Mouse (Mus musculus) lung, embryonic 15.5 days (tissue): ENCODE measurements around the gene Ankrd12. TPM values are rescaled to one million over a fixed set of nuclear protein-coding genes. Genes with fewer than 3 reads are reported as not detected.
A peak's percentile ranks its signal among the peaks of the same experiment; 100 is the strongest.

Experiments
- ATAC-seq: fragments of 200-750 bp; cut with Nextera tagmentation; 2 replicates; pipeline ENCODE4 v1.8.0; 2017; ENCODE audit warnings: moderate number of reproducible peaks, borderline replicate concordance; ENCODE audit not compliant: low FRiP score, low TSS enrichment; ENCODE audit errors: extremely low read depth
- H3K27ac ChIP-seq: fragments of 300-500 bp; sonication (generic); 2 replicates; pipeline ENCODE4 v1.5.1; 2015; ENCODE audit warnings: moderate library complexity, mild to moderate bottlenecking, inconsistent platforms
- H3K27me3 ChIP-seq: fragments of 300-500 bp; sonication (generic); 2 replicates; pipeline ENCODE4 v1.6.1; 2015; ENCODE audit warnings: inconsistent platforms
- H3K36me3 ChIP-seq: fragments of 300-500 bp; sonication (generic); 2 replicates; pipeline ENCODE4 v1.6.1; 2015; ENCODE audit warnings: inconsistent platforms
- H3K4me1 ChIP-seq: fragments of 300-500 bp; sonication (generic); 2 replicates; pipeline ENCODE4 v1.6.1; 2015; ENCODE audit warnings: inconsistent platforms
- H3K4me2 ChIP-seq: fragments of 300-500 bp; sonication (generic); 2 replicates; pipeline ENCODE4 v1.6.1; 2015; ENCODE audit warnings: inconsistent platforms, mild to moderate bottlenecking, moderate library complexity
- H3K4me3 ChIP-seq: fragments of 300-500 bp; sonication (generic); 2 replicates; pipeline ENCODE4 v1.5.1; 2015; ENCODE audit warnings: mild to moderate bottlenecking, inconsistent platforms
- H3K9ac ChIP-seq: fragments of 300-500 bp; sonication (generic); 2 replicates; pipeline ENCODE4 v1.6.1; 2015; ENCODE audit warnings: inconsistent platforms
- H3K9me3 ChIP-seq: fragments of 300-500 bp; sonication (generic); 2 replicates; pipeline ENCODE4 v1.6.1; 2016; ENCODE audit warnings: inconsistent platforms
- WGBS: fragments of 180-500 bp; shearing (Covaris S2); methylation state at CpG from one replicate; pipeline ENCODE4 v1.1.7; 2015; 5-methylcytosine and 5-hydroxymethylcytosine counted together
- polyA plus RNA-seq: library from polyadenylated mRNA; unstranded; fragments of >200 nt; fragmentation: Nextera tagmentation; extraction: Ambion mirVana; gene quantifications from 2 replicates; pipeline ENCODE4 v1.2.1, GENCODE M21; 2015

The Ankrd12 gene
- polyA plus RNA-seq, 1 experiment from 2014 or later: 18.5 TPM

DNA sequence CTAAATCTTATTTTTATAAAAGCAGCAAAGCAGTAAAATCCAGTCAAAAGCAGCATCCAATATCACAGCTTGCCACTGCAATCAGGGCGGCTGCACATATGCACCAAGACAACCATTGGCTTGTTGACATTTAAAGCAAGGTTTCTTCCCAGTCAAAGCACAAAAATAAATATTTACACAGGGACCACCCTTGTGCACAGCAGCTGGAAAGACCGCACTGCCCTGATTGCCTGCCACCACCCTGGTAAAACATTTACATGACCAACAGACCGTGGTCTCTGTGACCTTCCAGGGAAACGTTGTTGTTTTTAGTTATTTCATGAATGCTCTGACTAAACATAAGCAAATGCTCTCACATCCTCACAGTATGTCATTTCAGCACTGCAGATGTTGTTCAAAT is 134.5 kb downstream of the Ankrd12 start:
- Histone ChIP-seq H3K9me3 (no peaks in the 10 kb centered on the region), H3K36me3 (peaks cover 8% of the 10 kb centered on the region), H3K4me1 (peaks cover 22% of the 10 kb centered on the region), H3K9ac (no peak overlapping the region), H3K27ac (no peak overlapping the region), H3K4me2 (no peak overlapping the region), H3K27me3 (no peaks in the 10 kb centered on the region), H3K4me3 (no peak overlapping the region)
- WGBS: 29% methylated on average over 4 of the region's 4 CpGs
- ATAC-seq: no peak

- no peaks in the 10 kb centered on the region for H3K27me3 ChIP-seq
- WGBS: 77% methylated on average over 6 of the region's 6 CpGs
- H3K27ac ChIP-seq: no peak overlapping the region
- peaks cover 22% of the 10 kb centered on the region for H3K4me1 ChIP-seq
- no peak for ATAC-seq
- no peak overlapping the region for H3K4me3 ChIP-seq
- no peak overlapping the region for H3K9ac ChIP-seq
- H3K36me3 ChIP-seq: peaks cover 15% of the 10 kb centered on the region
- H3K4me2 ChIP-seq: no peak overlapping the region
- no peaks in the 10 kb centered on the region for H3K9me3 ChIP-seq
Observed at GRCm38 (mm10) chr17:65941275-65941674, 135.6 kb downstream of the Ankrd12 start.

GRCm38 (mm10) chr17:65940221-65940620 is 136.7 kb downstream of the Ankrd12 start:
- Histone ChIP-seq H3K9ac (no peak overlapping the region), H3K27ac (peak overlapping the region; percentile 55), H3K4me3 (no peak overlapping the region), H3K9me3 (no peaks in the 10 kb centered on the region), H3K36me3 (peaks cover 20% of the 10 kb centered on the region), H3K27me3 (no peaks in the 10 kb centered on the region), H3K4me2 (no peak overlapping the region), H3K4me1 (peaks cover 22% of the 10 kb centered on the region)
- ATAC-seq: no peak
- 61% methylated on average over 12 of the region's 12 CpGs for WGBS

DNA sequence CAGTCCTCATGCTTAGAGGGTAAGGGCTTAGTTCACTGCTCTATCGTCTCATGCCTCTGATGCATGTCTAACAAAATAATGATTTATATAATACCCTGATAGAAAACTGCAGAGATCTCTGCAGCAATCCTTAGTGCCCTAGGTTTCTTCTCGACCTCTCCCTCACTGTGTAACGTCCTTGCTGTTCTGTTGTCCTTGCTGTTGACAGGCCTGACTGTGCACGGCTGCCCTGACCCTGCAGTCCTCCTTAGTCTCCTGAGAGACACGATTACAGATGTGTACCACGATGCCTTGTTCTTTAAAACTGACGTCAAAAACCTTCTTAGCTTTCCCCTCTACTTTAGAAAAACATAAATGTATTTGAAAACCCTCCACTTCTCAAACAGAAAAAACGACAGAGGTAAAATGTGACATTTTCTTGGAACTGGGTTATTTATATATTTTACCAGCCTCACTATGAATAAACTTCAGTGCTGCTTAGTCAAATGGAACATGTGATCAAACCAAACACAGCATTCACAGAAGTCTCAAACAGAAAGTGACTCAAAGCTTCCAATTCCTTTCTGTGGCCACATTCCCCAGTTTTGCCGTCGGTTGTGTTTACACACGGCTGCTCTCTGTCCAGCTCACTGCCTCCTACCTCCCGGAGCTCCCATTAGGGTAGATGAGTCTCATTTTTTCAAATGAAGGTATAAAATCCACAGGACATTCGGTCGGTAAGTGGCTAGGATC is 137.3 kb downstream of the Ankrd12 start:
- H3K9ac ChIP-seq: no peak overlapping the region; the same call in 1 of the 2 replicates
- H3K27ac ChIP-seq: peak overlapping the region; percentile 55
- ATAC-seq: no peak
- 47% methylated on average over 14 of the region's 14 CpGs for WGBS
- H3K4me2 ChIP-seq: no peak overlapping the region
- H3K36me3 ChIP-seq: peaks cover 17% of the 10 kb centered on the region; the same call in 1 of the 2 replicates
- peaks cover 22% of the 10 kb centered on the region for H3K4me1 ChIP-seq
- H3K9me3 ChIP-seq: no peaks in the 10 kb centered on the region
- no peak overlapping the region for H3K4me3 ChIP-seq
- no peaks in the 10 kb centered on the region for H3K27me3 ChIP-seq

- Histone ChIP-seq H3K9ac (no peak overlapping the region), H3K4me3 (no peak overlapping the region), H3K4me2 (no peak overlapping the region), H3K27me3 (no peaks in the 10 kb centered on the region), H3K9me3 (no peaks in the 10 kb centered on the region), H3K4me1 (peaks cover 21% of the 10 kb centered on the region), H3K36me3 (peaks cover 30% of the 10 kb centered on the region), H3K27ac (no peak overlapping the region)
- ATAC-seq: no peak
- 87% methylated on average over 9 of the region's 9 CpGs for WGBS
Observed at GRCm38 (mm10) chr17:65937671-65938070, 139.2 kb downstream of the Ankrd12 start.

- Histone ChIP-seq H3K36me3 (peaks cover 35% of the 10 kb centered on the region), H3K4me3 (no peak overlapping the region), H3K9me3 (no peaks in the 10 kb centered on the region), H3K27ac (no peak overlapping the region), H3K4me1 (peaks cover 9% of the 10 kb centered on the region), H3K9ac (no peak overlapping the region), H3K27me3 (no peaks in the 10 kb centered on the region), H3K4me2 (no peak overlapping the region)
- WGBS: 93% methylated on average over 2 of the region's 2 CpGs
- no peak for ATAC-seq
Observed at GRCm38 (mm10) chr17:65933741-65934140, 143.1 kb downstream of the Ankrd12 start.

GRCm38 (mm10) chr17:65931525-65931924 is 145.4 kb downstream of the Ankrd12 start:
- no peaks in the 10 kb centered on the region for H3K27me3 ChIP-seq
- H3K9ac ChIP-seq: 0 out of 2 replicates have a peak overlapping the region, but pooled peaks have one; percentile 0
- peak; percentile 32; the same call in 1 of the 2 replicates for ATAC-seq
- peak overlapping the region; percentile 40; the same call in 1 of the 2 replicates for H3K27ac ChIP-seq
- H3K9me3 ChIP-seq: no peaks in the 10 kb centered on the region
- no peak overlapping the region for H3K4me2 ChIP-seq
- H3K4me3 ChIP-seq: no peak overlapping the region
- peaks cover 38% of the 10 kb centered on the region for H3K36me3 ChIP-seq
- peaks cover 9% of the 10 kb centered on the region for H3K4me1 ChIP-seq
- 50% methylated on average over 6 of the region's 6 CpGs for WGBS

DNA sequence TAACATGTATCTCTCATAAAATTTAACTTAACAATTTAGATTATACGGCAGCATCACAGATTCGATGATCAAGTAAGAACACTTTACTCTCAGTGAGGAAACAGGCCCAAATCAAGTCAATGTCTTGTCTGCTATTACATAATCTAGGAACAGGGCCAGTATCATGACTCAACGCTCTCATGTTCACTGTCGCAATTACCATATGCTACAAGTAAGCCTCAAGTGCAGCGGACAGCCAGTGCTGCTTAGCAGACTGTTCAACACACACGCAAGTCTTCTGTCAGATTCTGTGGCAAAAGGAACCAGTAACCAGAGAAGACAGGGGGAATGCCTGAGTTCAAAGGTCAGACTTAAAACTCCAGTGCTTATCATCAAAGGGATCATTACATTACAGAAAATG is 145.9 kb downstream of the Ankrd12 start:
- no peak overlapping the region for H3K4me3 ChIP-seq
- WGBS: 50% methylated on average over 6 of the region's 6 CpGs
- H3K27me3 ChIP-seq: no peaks in the 10 kb centered on the region
- no peak overlapping the region for H3K4me2 ChIP-seq
- peaks cover 9% of the 10 kb centered on the region for H3K4me1 ChIP-seq
- ATAC-seq: peak; percentile 89
- H3K9ac ChIP-seq: no peak overlapping the region
- peak overlapping the region; percentile 40; the same call in 1 of the 2 replicates for H3K27ac ChIP-seq
- H3K9me3 ChIP-seq: no peaks in the 10 kb centered on the region
- peaks cover 32% of the 10 kb centered on the region for H3K36me3 ChIP-seq

DNA sequence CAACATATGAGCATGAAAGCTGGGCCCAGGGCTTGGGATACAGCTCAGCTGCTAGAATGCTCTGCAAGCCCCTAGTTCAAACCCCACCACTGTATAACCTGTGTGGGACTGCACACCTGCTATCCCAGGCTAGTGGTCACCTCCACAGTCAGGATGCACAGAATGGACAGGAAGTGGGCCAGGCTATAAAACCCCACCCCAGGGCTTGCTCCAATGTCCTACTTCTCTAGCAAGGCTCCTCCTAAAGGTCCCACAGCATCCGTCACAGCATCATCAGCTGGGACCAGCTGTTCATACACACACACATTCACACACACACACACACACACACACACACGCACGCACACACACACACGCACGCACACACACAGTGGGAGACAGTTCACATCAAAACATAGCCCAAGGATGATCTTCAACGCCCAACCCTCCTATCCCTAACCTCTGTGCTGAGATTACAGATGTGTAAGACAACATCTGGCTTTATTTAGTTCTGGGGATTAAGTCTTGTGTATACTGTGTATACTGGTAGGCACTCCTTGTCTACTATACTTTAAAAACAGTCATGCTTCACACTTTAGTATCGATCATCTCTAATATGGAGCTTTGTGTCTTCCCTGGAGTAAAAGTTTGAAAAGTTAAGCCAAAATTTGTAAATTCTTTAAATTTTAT is 146.6 kb downstream of the Ankrd12 start:
- no peak overlapping the region for H3K4me2 ChIP-seq
- no peak overlapping the region for H3K9ac ChIP-seq
- WGBS: 83% methylated on average over 7 of the region's 7 CpGs
- no peak overlapping the region for H3K4me3 ChIP-seq
- no peaks in the 10 kb centered on the region for H3K9me3 ChIP-seq
- H3K36me3 ChIP-seq: peaks cover 31% of the 10 kb centered on the region
- H3K4me1 ChIP-seq: peaks cover 9% of the 10 kb centered on the region
- peak; percentile 41 for ATAC-seq
- H3K27ac ChIP-seq: no peak overlapping the region
- H3K27me3 ChIP-seq: no peaks in the 10 kb centered on the region

- Histone ChIP-seq H3K4me3 (no peak overlapping the region), H3K27me3 (no peaks in the 10 kb centered on the region), H3K36me3 (peaks cover 35% of the 10 kb centered on the region), H3K4me1 (peaks cover 9% of the 10 kb centered on the region), H3K9me3 (no peaks in the 10 kb centered on the region), H3K4me2 (no peak overlapping the region), H3K9ac (no peak overlapping the region), H3K27ac (no peak overlapping the region)
- no peak for ATAC-seq
- 71% methylated on average over 22 of the region's 22 CpGs for WGBS
Observed at GRCm38 (mm10) chr17:65929319-65929978, 147.4 kb downstream of the Ankrd12 start.

DNA sequence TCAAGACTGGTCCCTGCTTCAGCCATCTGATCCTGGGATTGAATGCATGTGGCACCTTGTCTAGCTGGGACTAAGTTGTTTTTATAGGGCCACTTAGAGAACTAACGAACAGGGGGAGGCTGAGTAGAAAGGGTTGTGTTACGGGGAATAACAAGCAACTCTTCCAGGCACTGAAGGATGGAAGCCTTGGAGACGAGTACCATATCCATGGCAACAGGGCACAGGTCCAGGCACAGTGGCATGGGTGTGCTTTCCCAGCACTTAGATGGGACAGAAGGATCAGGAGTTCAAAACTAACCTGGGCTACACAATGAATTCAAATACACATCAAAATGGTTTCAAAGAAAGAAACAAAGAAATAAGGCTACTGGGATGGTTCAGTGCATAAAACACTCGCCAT is 149.8 kb downstream of the Ankrd12 start:
- no peak for ATAC-seq
- Histone ChIP-seq H3K4me2 (no peak overlapping the region), H3K4me3 (no peak overlapping the region), H3K27me3 (no peaks in the 10 kb centered on the region), H3K27ac (no peak overlapping the region), H3K4me1 (peaks cover 13% of the 10 kb centered on the region), H3K36me3 (peaks cover 35% of the 10 kb centered on the region), H3K9me3 (no peaks in the 10 kb centered on the region), H3K9ac (no peak overlapping the region)
- 76% methylated on average over 4 of the region's 4 CpGs for WGBS

DNA sequence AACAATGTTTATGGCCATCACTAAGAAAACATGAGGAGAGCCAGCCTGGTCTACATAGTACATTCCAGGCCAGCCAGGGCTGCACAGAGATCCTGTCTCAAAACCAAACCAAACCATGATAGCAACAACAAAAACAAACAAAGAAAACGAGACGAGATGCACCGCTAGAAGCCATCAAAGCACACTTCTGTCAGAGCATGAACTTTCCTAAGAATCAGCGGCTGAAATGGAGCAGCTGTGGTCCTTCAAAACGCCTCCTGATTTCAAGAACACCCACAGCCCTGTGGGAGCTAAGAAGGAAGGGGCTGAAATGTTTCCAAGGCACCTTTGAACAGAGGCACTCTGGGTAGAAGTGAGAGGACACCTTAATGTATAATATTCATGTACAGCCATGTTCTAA is 152.7 kb downstream of the Ankrd12 start:
- Histone ChIP-seq H3K4me3 (no peak overlapping the region), H3K36me3 (peaks cover 39% of the 10 kb centered on the region), H3K9me3 (no peaks in the 10 kb centered on the region), H3K9ac (no peak overlapping the region), H3K4me2 (no peak overlapping the region), H3K4me1 (0 out of 2 replicates have a peak, but pooled peaks cover 3% of the 10 kb centered on the region), H3K27me3 (no peaks in the 10 kb centered on the region), H3K27ac (no peak overlapping the region)
- WGBS: 32% methylated on average over 5 of the region's 5 CpGs
- no peak for ATAC-seq
